Mouse (Mus musculus) thymus, postnatal 4 days (tissue): ENCODE data around the gene Olfr301.

Experiments
- DNase-seq: peaks from one replicate; pipeline ENCODE4 v3.0.0; 2021

The Olfr301 gene

GRCm38 (mm10) chr7:86403546-86403945 is at the start of gene Olfr301:
Gene Olfr301, plus strand, starts transcription at chr7:86403846.
- no peak for DNase-seq

- DNase-seq: no peak
Measured at GRCm38 (mm10) chr7:86366828-86367227, 36.8 kb upstream of the Olfr301 start, which contains the start of gene Olfr305. Gene Olfr305, minus strand, starts transcription at chr7:86366928.

DNA sequence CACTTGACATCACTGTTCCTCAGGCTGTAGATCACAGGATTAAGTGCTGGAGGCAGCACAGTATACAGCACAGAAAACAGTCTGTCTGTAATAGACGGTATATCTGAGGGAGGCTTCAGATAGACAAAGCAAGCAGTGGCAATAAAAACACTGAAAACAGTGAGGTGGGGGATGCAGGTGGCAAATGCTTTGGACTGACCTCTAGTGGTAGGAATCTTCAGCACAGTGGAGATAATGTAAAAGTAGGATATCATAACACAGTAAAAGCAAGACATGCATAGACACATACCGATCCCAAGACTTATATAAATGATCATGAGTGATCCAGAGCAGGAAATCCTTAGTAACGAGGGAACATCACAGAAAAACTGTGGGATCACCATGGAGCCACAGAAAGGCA is 17.9 kb upstream of the Olfr301 start:
- no peak for DNase-seq

DNA sequence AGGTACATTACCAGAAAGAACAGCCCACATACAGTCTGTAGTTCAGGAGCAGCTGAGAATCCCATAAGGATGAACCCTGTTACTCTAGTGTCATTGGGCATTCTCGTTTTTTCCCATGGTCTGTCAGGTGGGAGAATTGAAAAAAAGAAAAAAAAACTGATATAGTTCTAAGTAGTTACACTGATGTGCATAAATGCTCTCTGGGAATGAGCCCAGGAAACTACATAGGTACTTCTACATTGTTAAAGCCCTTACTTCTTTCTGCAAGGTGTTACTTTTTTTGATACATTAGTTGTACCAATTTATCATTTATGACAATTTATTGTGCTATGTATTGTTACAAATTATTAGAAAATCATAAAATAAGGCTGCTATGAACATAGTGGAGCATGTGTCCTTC is 17.1 kb upstream of the Olfr301 start, which contains the start of gene Olfr304:
TSS of gene Olfr304 (minus strand) at position 101 of the 400 bp plus-strand sequence.
- DNase-seq: no peak

- DNase-seq: no peak
Measured at GRCm38 (mm10) chr7:86397689-86398088, 6.0 kb upstream of the Olfr301 start, which contains the start of gene Olfr303. Gene Olfr303, minus strand, starts transcription at chr7:86397789.

DNA sequence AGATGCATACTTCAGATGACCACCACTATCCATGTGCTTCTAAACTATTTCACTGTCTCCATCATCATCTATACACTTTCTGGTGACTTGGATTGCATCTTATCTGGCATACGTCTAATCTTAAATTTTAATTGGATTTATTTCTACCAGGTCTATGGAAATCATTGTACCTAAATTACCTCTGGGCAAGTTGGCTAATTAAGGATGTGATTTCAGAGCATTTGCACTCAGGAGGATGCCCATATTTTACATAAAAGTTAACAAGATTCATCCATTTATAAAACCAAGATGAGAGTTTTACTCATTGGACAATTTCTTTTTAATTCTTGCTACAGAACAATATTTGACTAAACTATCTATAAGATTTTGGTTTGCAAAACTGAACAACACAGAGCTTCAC is 56.0 kb downstream of the Olfr301 start, which contains the start of gene Olfr299:
TSS of gene Olfr299 (plus strand) at position 301 of the 400 bp plus-strand sequence.
- DNase-seq: no peak
